Mouse (Mus musculus): Measurements from ENCODE around the gene Dnaaf2. TPM values are rescaled to one million over a fixed set of nuclear protein-coding genes. Genes with fewer than 3 reads are reported as not detected.

The Dnaaf2 gene
- polyA plus RNA-seq (2014; fragmentation: Illumina TruSeq; extraction: RNeasy Lipid Tissue Mini Kit (QIAGEN cat#74804); ENCODE audit: low read depth, low replicate concordance), result 0.77 TPM

DNA sequence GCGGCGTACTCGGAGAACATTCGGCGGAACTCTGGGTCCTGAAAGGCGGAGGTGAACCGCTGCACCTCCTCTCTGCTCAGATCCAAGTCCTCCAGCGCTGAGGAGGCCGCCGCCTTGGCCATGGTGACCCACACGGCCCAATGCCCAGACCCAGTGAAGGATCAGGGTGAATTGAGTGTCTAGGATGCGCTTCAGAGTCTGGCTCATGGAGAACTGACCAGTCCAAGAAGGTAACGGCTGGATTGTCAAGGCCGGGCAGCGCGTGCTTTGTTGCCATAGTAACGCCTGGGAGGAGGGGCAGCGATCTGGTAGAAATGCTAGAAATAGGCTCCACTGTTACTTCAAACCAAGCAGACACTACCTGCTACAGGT lies at the start of gene Dnaaf2:
Gene Dnaaf2, minus strand, starts transcription at position 266 of the 372 bp plus-strand sequence.

DNA sequence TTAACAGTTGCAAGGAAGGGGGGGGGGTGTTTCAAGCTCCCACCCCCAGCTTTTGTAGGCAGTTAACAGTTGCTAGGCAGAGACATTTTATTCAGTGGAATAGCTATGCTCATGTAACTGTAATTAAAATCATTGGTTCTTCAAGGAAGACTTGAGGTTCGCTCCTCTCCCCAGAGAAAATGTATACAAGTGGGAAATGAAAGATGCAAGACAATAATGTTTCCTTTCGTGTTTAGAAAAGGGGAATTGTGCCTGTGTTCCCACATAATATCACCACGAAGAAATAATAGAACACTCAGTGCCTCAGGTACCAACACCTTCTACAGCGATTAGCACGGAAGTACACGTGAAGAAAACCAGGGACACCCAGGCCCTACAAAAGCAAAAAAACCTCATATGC lies 42.6 kb upstream of the Dnaaf2 start, which contains the start of gene Klhdc1:
Gene Klhdc1, plus strand, starts transcription at position 301 of the 400 bp plus-strand sequence.

DNA sequence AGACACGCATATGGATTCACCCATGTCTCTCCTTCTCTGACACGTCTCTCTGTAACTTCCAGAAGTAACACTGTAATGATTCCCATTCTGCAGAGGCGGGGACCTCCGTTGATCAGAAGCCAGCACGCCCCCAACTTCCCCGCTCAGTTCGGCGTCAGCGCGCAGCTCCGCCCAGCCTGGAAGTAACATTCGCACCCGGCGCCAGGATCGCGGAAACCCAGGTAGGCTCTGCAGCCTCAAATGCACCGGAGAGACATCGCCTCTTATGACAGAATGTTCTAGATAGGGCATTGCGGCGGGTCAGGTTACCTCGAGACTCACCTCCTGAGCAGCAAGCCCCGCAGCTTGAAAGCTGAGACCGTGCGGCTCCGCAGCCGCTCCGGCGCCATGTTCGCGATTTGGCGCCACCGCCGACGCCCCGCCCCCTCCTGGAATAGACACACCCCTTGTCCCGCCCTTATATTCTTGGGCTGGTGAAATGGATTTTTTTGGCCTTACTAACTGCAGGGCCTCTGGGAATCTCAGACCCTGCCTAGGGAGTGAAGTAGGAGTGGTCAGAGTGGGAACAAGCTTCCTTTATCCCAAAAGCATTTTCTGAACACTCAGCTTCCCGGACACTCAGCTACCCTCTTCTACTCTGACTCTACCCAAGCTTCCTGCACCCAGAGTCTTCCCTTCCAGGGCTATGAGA lies 29.7 kb upstream of the Dnaaf2 start, which contains the start of gene Pole2:
Gene Pole2, minus strand, starts transcription at position 420 of the 691 bp plus-strand sequence.

DNA sequence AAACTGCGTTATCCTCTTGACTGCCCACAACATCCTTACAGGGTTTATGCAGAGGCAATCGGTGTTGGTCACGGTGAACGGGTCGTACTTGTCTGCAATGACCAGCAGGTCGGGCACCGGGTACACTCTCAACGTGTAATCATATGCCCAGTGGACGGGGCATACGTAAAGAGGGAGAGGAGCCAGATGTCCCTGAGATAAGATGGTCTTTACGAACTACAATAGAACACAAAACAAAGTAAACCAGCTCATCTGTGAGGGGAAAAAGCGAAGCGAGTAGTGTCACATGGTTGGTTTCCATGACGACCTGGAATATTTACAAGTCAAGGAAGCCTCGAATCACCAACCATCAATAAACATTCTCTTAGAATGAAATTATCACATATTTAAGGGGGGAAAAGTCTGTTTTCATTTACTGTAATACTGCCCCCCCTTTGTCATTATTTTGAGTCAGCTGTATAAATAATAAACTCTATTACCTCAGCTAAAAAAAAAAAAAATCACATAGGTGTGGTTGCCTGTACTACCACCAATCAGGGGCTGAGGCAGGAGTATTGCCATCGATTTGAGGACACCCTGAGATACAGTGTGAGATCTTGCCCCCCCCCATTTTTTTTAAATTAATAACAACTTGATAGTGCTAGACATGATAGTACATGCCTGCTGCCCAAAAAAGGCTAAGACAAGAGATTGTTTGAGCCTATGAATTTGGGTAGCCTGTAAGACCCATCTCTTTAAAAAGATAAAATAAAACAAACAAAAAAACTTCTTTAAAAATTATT lies 6.0 kb upstream of the Dnaaf2 start, which contains the start of gene Gm49384:
Gene Gm49384, minus strand, starts transcription at position 216 of the 782 bp plus-strand sequence.

DNA sequence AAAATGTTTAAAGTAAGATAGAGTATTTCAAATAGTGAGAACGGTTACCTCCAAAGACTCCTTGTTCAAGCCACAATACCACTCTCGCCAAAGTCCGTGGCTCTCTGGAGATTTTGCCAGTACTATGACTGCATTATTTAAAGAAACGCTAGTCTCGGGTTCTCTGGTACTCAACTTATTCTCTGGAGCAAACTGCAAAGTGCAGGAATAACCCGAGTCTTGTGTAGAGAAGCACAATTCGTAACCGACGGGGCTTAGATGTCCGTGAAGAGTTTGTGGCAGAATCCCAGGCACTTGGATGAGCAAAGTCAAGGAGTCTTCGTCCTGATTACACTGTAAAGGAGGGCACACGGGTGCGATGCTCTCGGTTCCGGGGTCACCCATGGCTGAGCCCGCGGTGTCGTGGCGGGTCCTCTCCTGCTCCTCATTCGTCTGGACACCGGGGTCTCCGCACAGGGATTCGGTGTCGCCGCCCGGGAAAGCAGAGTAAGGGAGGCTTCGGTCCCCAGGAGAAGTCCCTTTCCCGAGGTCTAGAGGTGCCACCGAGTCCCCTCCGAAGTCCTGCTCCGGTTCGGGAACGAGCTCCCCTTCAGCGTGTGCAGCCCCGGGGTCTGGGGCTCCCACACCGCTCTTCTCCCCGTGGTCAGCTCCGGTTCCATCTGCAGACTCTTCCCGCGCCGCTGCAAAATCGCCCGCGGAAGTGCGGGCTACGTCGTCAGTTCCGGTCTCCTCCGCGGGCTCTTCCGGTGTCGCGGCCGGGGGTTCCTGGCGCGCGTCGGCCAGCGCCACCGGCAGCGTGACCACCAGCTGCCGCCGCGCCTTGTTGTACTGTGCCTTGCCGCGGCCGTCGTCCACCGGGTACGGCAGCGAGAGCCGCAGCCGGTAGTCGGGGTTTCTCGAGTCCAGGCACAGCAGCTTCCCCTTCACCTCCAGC lies 1.5 kb downstream of the Dnaaf2 start, which contains the start of gene Gm49383:
Gene Gm49383, minus strand, starts transcription at position 661 of the 934 bp plus-strand sequence.

DNA sequence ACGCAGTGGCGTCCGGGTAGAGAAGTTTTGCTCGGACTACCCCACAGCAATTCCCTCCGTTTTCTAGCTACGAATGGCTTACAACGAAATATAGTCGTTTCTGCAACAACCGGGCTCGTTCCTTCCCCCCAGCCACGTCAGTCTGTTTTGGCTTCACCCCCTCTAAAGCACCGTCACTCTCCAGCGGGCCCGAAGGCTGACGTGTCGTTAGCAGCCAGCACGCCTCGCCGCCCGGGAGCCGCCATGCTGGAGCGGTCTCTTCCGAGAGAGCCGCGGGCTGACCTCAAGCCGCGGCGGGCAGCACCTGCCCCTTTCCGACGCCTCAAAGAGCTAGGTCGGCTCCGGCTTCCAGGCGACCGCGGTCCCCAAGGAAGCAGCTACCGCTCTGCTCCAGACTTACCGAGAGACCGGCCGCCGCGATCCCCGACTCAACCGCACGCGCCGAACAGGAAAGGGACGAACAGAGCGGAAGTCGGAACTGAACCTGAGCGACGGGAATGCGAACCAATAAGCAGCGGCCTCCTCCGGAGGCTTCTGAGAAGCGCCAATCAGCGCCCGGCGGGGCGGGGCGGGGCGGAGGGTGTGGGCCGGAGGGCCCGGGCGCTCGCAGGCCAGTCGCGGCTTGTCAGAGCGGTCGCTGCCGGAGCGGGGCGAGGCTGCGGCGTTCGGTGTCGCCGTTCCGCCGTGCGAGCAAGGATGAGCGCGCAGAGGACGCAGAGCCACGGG lies 14.5 kb downstream of the Dnaaf2 start, which contains the start of the genes Rpl36al and Mgat2:
Gene Rpl36al, minus strand, starts transcription at position 501 of the 726 bp plus-strand sequence.
Gene Mgat2, plus strand, starts transcription at position 575 of the 726 bp plus-strand sequence.

DNA sequence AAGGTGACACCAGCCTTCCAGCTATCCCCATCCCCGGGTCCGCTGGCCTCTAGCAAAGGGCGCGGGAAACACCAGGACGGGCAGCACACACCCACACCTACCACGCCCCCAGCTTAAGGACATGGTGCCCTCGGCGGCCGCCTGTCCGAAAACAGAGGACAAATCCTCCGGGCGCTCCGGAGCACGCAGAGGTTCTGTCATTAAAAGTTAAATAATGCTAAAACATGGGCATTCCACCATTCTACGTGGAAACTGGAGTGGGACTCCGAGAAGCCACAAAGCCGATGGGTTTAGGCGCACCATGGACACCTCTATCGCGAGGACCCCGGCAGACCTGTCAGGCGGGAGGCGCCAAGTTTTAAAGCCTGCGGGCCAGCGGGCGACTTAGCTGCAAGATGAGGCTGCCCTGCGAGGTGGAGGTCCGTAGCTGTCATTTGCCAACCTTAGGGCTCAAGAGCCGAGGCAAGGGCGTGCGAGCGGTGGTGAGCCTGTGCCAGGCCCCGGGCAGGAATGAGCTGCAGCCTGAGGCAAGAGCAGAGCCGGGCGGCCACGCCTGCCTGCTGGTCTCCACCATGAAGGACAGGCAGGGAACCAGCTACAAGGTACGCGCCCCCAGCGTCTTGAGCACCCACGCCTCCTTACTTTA lies 29.6 kb downstream of the Dnaaf2 start, which contains the start of gene Lrr1:
Gene Lrr1, plus strand, starts transcription at position 354 of the 646 bp plus-strand sequence.

DNA sequence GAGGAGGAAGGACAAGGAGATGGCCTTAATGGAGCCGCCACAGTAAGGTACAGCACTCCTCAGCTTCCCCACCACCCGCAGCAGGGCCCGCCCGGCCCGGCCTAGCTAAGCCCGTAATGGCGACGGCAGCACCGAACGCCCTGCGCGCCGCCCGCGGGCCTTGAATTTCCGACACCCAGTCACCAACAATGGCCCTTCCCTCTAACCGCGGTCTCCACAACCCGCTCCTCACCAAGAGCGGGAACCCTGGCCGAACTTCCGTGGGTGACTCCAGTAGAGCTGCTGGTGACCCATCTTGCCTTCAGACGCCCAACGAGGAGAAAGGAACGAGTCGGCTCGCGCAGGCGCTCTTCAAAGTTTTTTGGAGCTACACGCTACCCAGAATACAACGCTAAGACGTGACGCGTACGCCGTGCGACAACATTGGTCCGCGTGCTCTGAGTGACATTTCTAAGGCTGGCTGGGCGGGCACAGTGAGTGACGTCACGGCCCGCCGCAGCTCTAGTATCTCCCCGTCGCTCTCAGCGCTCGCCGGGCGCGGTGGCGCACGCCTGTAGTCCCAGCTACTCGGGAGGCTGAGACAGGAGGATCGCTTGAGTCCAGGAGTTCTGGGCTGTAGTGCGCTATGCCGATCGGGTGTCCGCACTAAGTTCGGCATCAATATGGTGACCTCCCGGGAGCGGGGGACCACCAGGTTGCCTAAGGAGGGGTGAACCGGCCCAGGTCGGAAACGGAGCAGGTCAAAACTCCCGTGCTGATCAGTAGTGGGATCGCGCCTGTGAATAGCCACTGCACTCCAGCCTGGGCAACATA lies 39.3 kb downstream of the Dnaaf2 start, which contains the start of gene Rps29:
Gene Rps29, minus strand, starts transcription at position 422 of the 813 bp plus-strand sequence.

Other genes with a start within 250 kb of the Dnaaf2 start
- 27.2 TPM for gene Rps29, start 39.2 kb downstream of the Dnaaf2 start, polyA plus RNA-seq (2014; fragmentation: Illumina TruSeq; extraction: RNeasy Lipid Tissue Mini Kit (QIAGEN cat#74804); ENCODE audit: low read depth, low replicate concordance)
- not detected for gene Lrr1, start 29.6 kb downstream of the Dnaaf2 start, polyA plus RNA-seq (2014; fragmentation: Illumina TruSeq; extraction: RNeasy Lipid Tissue Mini Kit (QIAGEN cat#74804); ENCODE audit: low read depth, low replicate concordance)
- gene Rpl36al, start 14.3 kb downstream of the Dnaaf2 start, polyA plus RNA-seq (2014; fragmentation: Illumina TruSeq; extraction: RNeasy Lipid Tissue Mini Kit (QIAGEN cat#74804); ENCODE audit: low read depth, low replicate concordance), result 179 TPM
- 53.9 TPM for gene Mgat2, start 14.3 kb downstream of the Dnaaf2 start, polyA plus RNA-seq (2014; fragmentation: Illumina TruSeq; extraction: RNeasy Lipid Tissue Mini Kit (QIAGEN cat#74804); ENCODE audit: low read depth, low replicate concordance)
- gene Gm49383, start 1.3 kb downstream of the Dnaaf2 start, polyA plus RNA-seq (2014; fragmentation: Illumina TruSeq; extraction: RNeasy Lipid Tissue Mini Kit (QIAGEN cat#74804); ENCODE audit: low read depth, low replicate concordance), result 1.7 TPM
- gene Gm49384, start 5.8 kb upstream of the Dnaaf2 start, polyA plus RNA-seq (2014; fragmentation: Illumina TruSeq; extraction: RNeasy Lipid Tissue Mini Kit (QIAGEN cat#74804); ENCODE audit: low read depth, low replicate concordance), result 3.3 TPM
- gene Pole2, start 29.8 kb upstream of the Dnaaf2 start, polyA plus RNA-seq (2014; fragmentation: Illumina TruSeq; extraction: RNeasy Lipid Tissue Mini Kit (QIAGEN cat#74804); ENCODE audit: low read depth, low replicate concordance), result 0.85 TPM
- 0.61 TPM for gene Klhdc1, start 42.7 kb upstream of the Dnaaf2 start, polyA plus RNA-seq (2014; fragmentation: Illumina TruSeq; extraction: RNeasy Lipid Tissue Mini Kit (QIAGEN cat#74804); ENCODE audit: low read depth, low replicate concordance)
- 48.6 TPM for gene Klhdc2, start 98.3 kb upstream of the Dnaaf2 start, polyA plus RNA-seq (2014; fragmentation: Illumina TruSeq; extraction: RNeasy Lipid Tissue Mini Kit (QIAGEN cat#74804); ENCODE audit: low read depth, low replicate concordance)
- gene Nemf, start 158.7 kb upstream of the Dnaaf2 start, polyA plus RNA-seq (2014; fragmentation: Illumina TruSeq; extraction: RNeasy Lipid Tissue Mini Kit (QIAGEN cat#74804); ENCODE audit: low read depth, low replicate concordance), result 32.8 TPM
- 23.5 TPM for gene Arf6, start 173.7 kb upstream of the Dnaaf2 start, polyA plus RNA-seq (2014; fragmentation: Illumina TruSeq; extraction: RNeasy Lipid Tissue Mini Kit (QIAGEN cat#74804); ENCODE audit: low read depth, low replicate concordance)
- gene Gm9887, start 174.0 kb upstream of the Dnaaf2 start, polyA plus RNA-seq (2014; fragmentation: Illumina TruSeq; extraction: RNeasy Lipid Tissue Mini Kit (QIAGEN cat#74804); ENCODE audit: low read depth, low replicate concordance), result not detected

All from liver, adult 10 weeks (tissue).